Mouse (Mus musculus): ENCODE measurements around the gene Kxd1. TPM values are rescaled to one million over a fixed set of nuclear protein-coding genes. Genes with fewer than 3 reads are reported as not detected.

Gene Kxd1
- 81.3 and 81.8 TPM in 2 replicates for polyA plus RNA-seq (2015; fragmentation: Nextera tagmentation; extraction: Ambion mirVana)

GRCm38 (mm10) chr8:70527512-70528181, at the start of gene Kxd1, which contains the start of gene Fkbp8:
Gene Kxd1 (minus strand): TSS chr8:70527956.
Gene Fkbp8 (plus strand): TSS chr8:70527724.
- peak within 1 kb of the TSS; percentile 56 for H3K4me2 ChIP-seq (ENCODE audit: low read length)
- peak within 1 kb of the TSS; percentile 91 for H3K9ac ChIP-seq (ENCODE audit: low read depth, low read length)
- peak; percentile 88 for ATAC-seq (replicated peaks; ENCODE audit: low FRiP score, low read depth)
- H3K4me3 ChIP-seq (replicated peaks; ENCODE audit: low read depth, low read length), result peak within 1 kb of the TSS; percentile 81
- H3K27ac ChIP-seq, result peak within 1 kb of the TSS; percentile 82
- H3K27me3 ChIP-seq (ENCODE audit: insufficient read depth, low read length), result no peaks in the 10 kb centered on the region
- TF ChIP-seq CTCF (IDR thresholded peaks at IDR 0.05; ENCODE audit: low read depth), result no peak
- 0 out of 2 replicates have a peak, but pooled peaks cover 5% of the 10 kb centered on the region for H3K4me1 ChIP-seq (replicated peaks; ENCODE audit: insufficient read depth, low read length)
- WGBS, result 1% methylated on average over 61 of the region's 61 CpGs
- peak; percentile 97 for DNase-seq (ENCODE audit: low spot score)
- no peaks in the 10 kb centered on the region for H3K9me3 ChIP-seq (replicated peaks; ENCODE audit: low read length)
- peaks cover 21% of the 10 kb centered on the region for H3K36me3 ChIP-seq (ENCODE audit: insufficient read depth, low read length)

- no peak overlapping the region for H3K4me3 ChIP-seq (replicated peaks; ENCODE audit: low read depth, low read length)
- no peaks in the 10 kb centered on the region for H3K27me3 ChIP-seq (ENCODE audit: insufficient read depth, low read length)
- 95% methylated on average over 3 of the region's 3 CpGs for WGBS
- DNase-seq (ENCODE audit: low spot score), result no peak
- no peak overlapping the region for H3K27ac ChIP-seq
- H3K9ac ChIP-seq (ENCODE audit: low read depth, low read length), result no peak overlapping the region
- H3K9me3 ChIP-seq (replicated peaks; ENCODE audit: low read length), result no peaks in the 10 kb centered on the region
- ATAC-seq (replicated peaks; ENCODE audit: low FRiP score, low read depth), result no peak
- H3K36me3 ChIP-seq (ENCODE audit: insufficient read depth, low read length), result peaks cover 29% of the 10 kb centered on the region
- H3K4me2 ChIP-seq (ENCODE audit: low read length), result no peak overlapping the region
- no peak for TF ChIP-seq CTCF (IDR thresholded peaks at IDR 0.05; ENCODE audit: low read depth)
- H3K4me1 ChIP-seq (replicated peaks; ENCODE audit: insufficient read depth, low read length), result no peaks in the 10 kb centered on the region
Measured at GRCm38 (mm10) chr8:70577207-70577606, 49.5 kb upstream of the Kxd1 start.

GRCm38 (mm10) chr8:70574915-70575314, 47.2 kb upstream of the Kxd1 start:
- peak; percentile 78 for DNase-seq (ENCODE audit: low spot score)
- Histone ChIP-seq H3K36me3 (ENCODE audit: insufficient read depth, low read length) (peaks cover 9% of the 10 kb centered on the region; the same call in 1 of the 2 replicates), H3K27ac (peak overlapping the region; percentile 39; the same call in 1 of the 2 replicates), H3K27me3 (ENCODE audit: insufficient read depth, low read length) (no peaks in the 10 kb centered on the region), H3K9ac (ENCODE audit: low read depth, low read length) (no peak overlapping the region), H3K4me3 (replicated peaks; ENCODE audit: low read depth, low read length) (no peak overlapping the region), H3K4me1 (replicated peaks; ENCODE audit: insufficient read depth, low read length) (no peaks in the 10 kb centered on the region), H3K4me2 (ENCODE audit: low read length) (no peak overlapping the region), H3K9me3 (replicated peaks; ENCODE audit: low read length) (no peaks in the 10 kb centered on the region)
- WGBS, result 52% methylated on average over 4 of the region's 4 CpGs
- ATAC-seq (replicated peaks; ENCODE audit: low FRiP score, low read depth), result no peak
- TF ChIP-seq CTCF (IDR thresholded peaks at IDR 0.05; ENCODE audit: low read depth), result no peak

GRCm38 (mm10) chr8:70574302-70574701, 46.5 kb upstream of the Kxd1 start:
- Histone ChIP-seq H3K27ac (peak overlapping the region; percentile 39; the same call in 1 of the 2 replicates), H3K9me3 (replicated peaks; ENCODE audit: low read length) (no peaks in the 10 kb centered on the region), H3K4me1 (replicated peaks; ENCODE audit: insufficient read depth, low read length) (no peaks in the 10 kb centered on the region), H3K9ac (ENCODE audit: low read depth, low read length) (no peak overlapping the region), H3K4me3 (replicated peaks; ENCODE audit: low read depth, low read length) (no peak overlapping the region), H3K27me3 (ENCODE audit: insufficient read depth, low read length) (no peaks in the 10 kb centered on the region), H3K4me2 (ENCODE audit: low read length) (no peak overlapping the region), H3K36me3 (ENCODE audit: insufficient read depth, low read length) (peaks cover 8% of the 10 kb centered on the region; the same call in 1 of the 2 replicates)
- no peak for TF ChIP-seq CTCF (IDR thresholded peaks at IDR 0.05; ENCODE audit: low read depth)
- ATAC-seq (replicated peaks; ENCODE audit: low FRiP score, low read depth) (no peak), DNase-seq (ENCODE audit: low spot score) (no peak)

- H3K36me3 ChIP-seq (ENCODE audit: insufficient read depth, low read length), result no peaks in the 10 kb centered on the region
- H3K9me3 ChIP-seq (replicated peaks; ENCODE audit: low read length), result no peaks in the 10 kb centered on the region
- H3K4me2 ChIP-seq (ENCODE audit: low read length), result no peak overlapping the region
- no peak overlapping the region for H3K4me3 ChIP-seq (replicated peaks; ENCODE audit: low read depth, low read length)
- H3K27me3 ChIP-seq (ENCODE audit: insufficient read depth, low read length), result no peaks in the 10 kb centered on the region
- ATAC-seq (replicated peaks; ENCODE audit: low FRiP score, low read depth) (no peak), DNase-seq (ENCODE audit: low spot score) (no peak)
- WGBS, result 78% methylated on average over 6 of the region's 6 CpGs
- no peak overlapping the region for H3K9ac ChIP-seq (ENCODE audit: low read depth, low read length)
- no peaks in the 10 kb centered on the region for H3K4me1 ChIP-seq (replicated peaks; ENCODE audit: insufficient read depth, low read length)
- no peak overlapping the region for H3K27ac ChIP-seq
- TF ChIP-seq CTCF (IDR thresholded peaks at IDR 0.05; ENCODE audit: low read depth), result no peak
Measured at GRCm38 (mm10) chr8:70570990-70571389, 43.2 kb upstream of the Kxd1 start.

GRCm38 (mm10) chr8:70570360-70570759, 42.6 kb upstream of the Kxd1 start:
- Histone ChIP-seq H3K9ac (ENCODE audit: low read depth, low read length) (no peak overlapping the region), H3K4me3 (replicated peaks; ENCODE audit: low read depth, low read length) (no peak overlapping the region), H3K9me3 (replicated peaks; ENCODE audit: low read length) (no peaks in the 10 kb centered on the region), H3K27ac (no peak overlapping the region), H3K27me3 (ENCODE audit: insufficient read depth, low read length) (no peaks in the 10 kb centered on the region), H3K36me3 (ENCODE audit: insufficient read depth, low read length) (no peaks in the 10 kb centered on the region), H3K4me2 (ENCODE audit: low read length) (no peak overlapping the region), H3K4me1 (replicated peaks; ENCODE audit: insufficient read depth, low read length) (peaks cover 3% of the 10 kb centered on the region)
- no peak for TF ChIP-seq CTCF (IDR thresholded peaks at IDR 0.05; ENCODE audit: low read depth)
- DNase-seq (ENCODE audit: low spot score), result no peak
- no peak; the same call in 1 of the 2 replicates for ATAC-seq (replicated peaks; ENCODE audit: low FRiP score, low read depth)
